Mouse (Mus musculus): Measurements from ENCODE around the gene Cep57l1. TPM values are rescaled to one million over a fixed set of nuclear protein-coding genes. Genes with fewer than 3 reads are reported as not detected.

The Cep57l1 gene
- polyA plus RNA-seq, 1 experiment from 2014 or later = 22.8 TPM

- H3K9me3 ChIP-seq (ENCODE audit: control insufficient read depth, low read depth, low read length) = no peaks in the 10 kb centered on the region; the same call in 1 of the 2 replicates
- H3K4me1 ChIP-seq (ENCODE audit: control insufficient read depth, insufficient read depth, low read length) = peaks cover 18% of the 10 kb centered on the region; the same call in 1 of the 2 replicates
- H3K9ac ChIP-seq (replicated peaks; ENCODE audit: low read depth, low read length) = no peak overlapping the region; the same call in 1 of the 2 replicates
- H3K27ac ChIP-seq (ENCODE audit: low read length) = no peak overlapping the region
- 75% methylated on average over 6 of the region's 6 CpGs for WGBS
- H3K4me3 ChIP-seq (ENCODE audit: low read depth, low read length) = peak overlapping the region; percentile 72
- ATAC-seq (ENCODE audit: insufficient number of reproducible peaks, insufficient read depth, low FRiP score, low read depth) = no peak
- peak overlapping the region; percentile 85 for H3K4me2 ChIP-seq (replicated peaks; ENCODE audit: low read depth, low read length)
- no peaks in the 10 kb centered on the region for H3K27me3 ChIP-seq (ENCODE audit: control insufficient read depth, insufficient read depth, low read length)
- no peaks in the 10 kb centered on the region for H3K36me3 ChIP-seq (ENCODE audit: control insufficient read depth, insufficient read depth, low read length)
Measured at GRCm38 (mm10) chr10:41812566-41812965, 2.9 kb upstream of the Cep57l1 start.

- Histone ChIP-seq H3K27me3 (ENCODE audit: control insufficient read depth, insufficient read depth, low read length) (no peaks in the 10 kb centered on the region), H3K36me3 (ENCODE audit: control insufficient read depth, insufficient read depth, low read length) (no peaks in the 10 kb centered on the region), H3K27ac (ENCODE audit: low read length) (peak overlapping the region; percentile 97), H3K9ac (replicated peaks; ENCODE audit: low read depth, low read length) (peak overlapping the region; percentile 60), H3K4me2 (replicated peaks; ENCODE audit: low read depth, low read length) (peak overlapping the region; percentile 85), H3K9me3 (ENCODE audit: control insufficient read depth, low read depth, low read length) (no peaks in the 10 kb centered on the region; the same call in 1 of the 2 replicates), H3K4me3 (ENCODE audit: low read depth, low read length) (peak overlapping the region; percentile 72), H3K4me1 (ENCODE audit: control insufficient read depth, insufficient read depth, low read length) (peaks cover 18% of the 10 kb centered on the region; the same call in 1 of the 2 replicates)
- WGBS = under 1% methylated on average over 36 of the region's 36 CpGs
- no peak for ATAC-seq (ENCODE audit: insufficient number of reproducible peaks, insufficient read depth, low FRiP score, low read depth)
Measured at GRCm38 (mm10) chr10:41810564-41811455, 1.1 kb upstream of the Cep57l1 start.

- Histone ChIP-seq H3K4me2 (replicated peaks; ENCODE audit: low read depth, low read length) (peak overlapping the region; percentile 53), H3K9ac (replicated peaks; ENCODE audit: low read depth, low read length) (peak overlapping the region; percentile 60; the same call in 1 of the 2 replicates), H3K4me1 (ENCODE audit: control insufficient read depth, insufficient read depth, low read length) (peaks cover 16% of the 10 kb centered on the region; the same call in 1 of the 2 replicates), H3K27ac (ENCODE audit: low read length) (peak overlapping the region; percentile 97), H3K36me3 (ENCODE audit: control insufficient read depth, insufficient read depth, low read length) (no peaks in the 10 kb centered on the region), H3K27me3 (ENCODE audit: control insufficient read depth, insufficient read depth, low read length) (no peaks in the 10 kb centered on the region), H3K9me3 (ENCODE audit: control insufficient read depth, low read depth, low read length) (no peaks in the 10 kb centered on the region; the same call in 1 of the 2 replicates), H3K4me3 (ENCODE audit: low read depth, low read length) (peak overlapping the region; percentile 72)
- WGBS = 2% methylated on average over 25 of the region's 25 CpGs
- peak; percentile 77 for ATAC-seq (ENCODE audit: insufficient number of reproducible peaks, insufficient read depth, low FRiP score, low read depth)
Measured at GRCm38 (mm10) chr10:41809080-41809770, 446 bp downstream of the Cep57l1 start.

- no peak overlapping the region for H3K9ac ChIP-seq (replicated peaks; ENCODE audit: low read depth, low read length)
- no peak for ATAC-seq (ENCODE audit: insufficient number of reproducible peaks, insufficient read depth, low FRiP score, low read depth)
- 71% methylated on average over 2 of the region's 2 CpGs for WGBS
- no peak overlapping the region for H3K27ac ChIP-seq (ENCODE audit: low read length)
- no peaks in the 10 kb centered on the region for H3K27me3 ChIP-seq (ENCODE audit: control insufficient read depth, insufficient read depth, low read length)
- H3K9me3 ChIP-seq (ENCODE audit: control insufficient read depth, low read depth, low read length) = peaks cover 9% of the 10 kb centered on the region; the same call in 1 of the 2 replicates
- no peak overlapping the region for H3K4me3 ChIP-seq (ENCODE audit: low read depth, low read length)
- no peaks in the 10 kb centered on the region for H3K4me1 ChIP-seq (ENCODE audit: control insufficient read depth, insufficient read depth, low read length)
- no peaks in the 10 kb centered on the region; the same call in 1 of the 2 replicates for H3K36me3 ChIP-seq (ENCODE audit: control insufficient read depth, insufficient read depth, low read length)
- no peak overlapping the region for H3K4me2 ChIP-seq (replicated peaks; ENCODE audit: low read depth, low read length)
Measured at GRCm38 (mm10) chr10:41805729-41806355, 3.8 kb downstream of the Cep57l1 start.

- H3K9me3 ChIP-seq (ENCODE audit: control insufficient read depth, low read depth, low read length) = peaks cover 9% of the 10 kb centered on the region; the same call in 1 of the 2 replicates
- no peaks in the 10 kb centered on the region for H3K27me3 ChIP-seq (ENCODE audit: control insufficient read depth, insufficient read depth, low read length)
- WGBS = 85% methylated on average over 3 of the region's 3 CpGs
Measured at GRCm38 (mm10) chr10:41804711-41805110, 5.0 kb downstream of the Cep57l1 start.

GRCm38 (mm10) chr10:41803467-41803866 lies 6.2 kb downstream of the Cep57l1 start:
- Histone ChIP-seq H3K27me3 (ENCODE audit: control insufficient read depth, insufficient read depth, low read length) (no peaks in the 10 kb centered on the region), H3K4me1 (ENCODE audit: control insufficient read depth, insufficient read depth, low read length) (no peaks in the 10 kb centered on the region), H3K4me3 (ENCODE audit: low read depth, low read length) (no peak overlapping the region), H3K27ac (ENCODE audit: low read length) (no peak overlapping the region), H3K9me3 (ENCODE audit: control insufficient read depth, low read depth, low read length) (peaks cover 9% of the 10 kb centered on the region; the same call in 1 of the 2 replicates), H3K4me2 (replicated peaks; ENCODE audit: low read depth, low read length) (no peak overlapping the region), H3K36me3 (ENCODE audit: control insufficient read depth, insufficient read depth, low read length) (peaks cover 3% of the 10 kb centered on the region; the same call in 1 of the 2 replicates), H3K9ac (replicated peaks; ENCODE audit: low read depth, low read length) (no peak overlapping the region)
- 95% methylated on average over 8 of the region's 8 CpGs for WGBS
- ATAC-seq (ENCODE audit: insufficient number of reproducible peaks, insufficient read depth, low FRiP score, low read depth) = no peak

More at GRCm38 (mm10) chr10:41804711-41805110, 5.0 kb downstream of the Cep57l1 start:
- Histone ChIP-seq H3K4me2 (replicated peaks; ENCODE audit: low read depth, low read length) (no peak overlapping the region), H3K27ac (ENCODE audit: low read length) (no peak overlapping the region), H3K36me3 (ENCODE audit: control insufficient read depth, insufficient read depth, low read length) (peaks cover 2% of the 10 kb centered on the region; the same call in 1 of the 2 replicates), H3K4me3 (ENCODE audit: low read depth, low read length) (no peak overlapping the region), H3K4me1 (ENCODE audit: control insufficient read depth, insufficient read depth, low read length) (no peaks in the 10 kb centered on the region), H3K9ac (replicated peaks; ENCODE audit: low read depth, low read length) (no peak overlapping the region)
- no peak for ATAC-seq (ENCODE audit: insufficient number of reproducible peaks, insufficient read depth, low FRiP score, low read depth)

- no peak overlapping the region for H3K9ac ChIP-seq (replicated peaks; ENCODE audit: low read depth, low read length)
- H3K27ac ChIP-seq (ENCODE audit: low read length) = no peak overlapping the region
- H3K36me3 ChIP-seq (ENCODE audit: control insufficient read depth, insufficient read depth, low read length) = peaks cover 6% of the 10 kb centered on the region; the same call in 1 of the 2 replicates
- no peak overlapping the region for H3K4me2 ChIP-seq (replicated peaks; ENCODE audit: low read depth, low read length)
- WGBS = 97% methylated on average over 8 of the region's 8 CpGs
- peaks cover 11% of the 10 kb centered on the region; the same call in 1 of the 2 replicates for H3K9me3 ChIP-seq (ENCODE audit: control insufficient read depth, low read depth, low read length)
- no peaks in the 10 kb centered on the region for H3K4me1 ChIP-seq (ENCODE audit: control insufficient read depth, insufficient read depth, low read length)
- ATAC-seq (ENCODE audit: insufficient number of reproducible peaks, insufficient read depth, low FRiP score, low read depth) = no peak
- no peak overlapping the region for H3K4me3 ChIP-seq (ENCODE audit: low read depth, low read length)
- no peaks in the 10 kb centered on the region for H3K27me3 ChIP-seq (ENCODE audit: control insufficient read depth, insufficient read depth, low read length)
Measured at GRCm38 (mm10) chr10:41797253-41797652, 12.4 kb downstream of the Cep57l1 start.

GRCm38 (mm10) chr10:41792375-41792774 lies 17.3 kb downstream of the Cep57l1 start:
- Histone ChIP-seq H3K27me3 (ENCODE audit: control insufficient read depth, insufficient read depth, low read length) (no peaks in the 10 kb centered on the region), H3K4me3 (ENCODE audit: low read depth, low read length) (no peak overlapping the region), H3K27ac (ENCODE audit: low read length) (no peak overlapping the region), H3K9me3 (ENCODE audit: control insufficient read depth, low read depth, low read length) (peaks cover 10% of the 10 kb centered on the region; the same call in 1 of the 2 replicates), H3K4me1 (ENCODE audit: control insufficient read depth, insufficient read depth, low read length) (no peaks in the 10 kb centered on the region), H3K36me3 (ENCODE audit: control insufficient read depth, insufficient read depth, low read length) (peaks cover 3% of the 10 kb centered on the region; the same call in 1 of the 2 replicates), H3K9ac (replicated peaks; ENCODE audit: low read depth, low read length) (no peak overlapping the region), H3K4me2 (replicated peaks; ENCODE audit: low read depth, low read length) (no peak overlapping the region)
- WGBS = 91% methylated on average over 6 of the region's 6 CpGs
- ATAC-seq (ENCODE audit: insufficient number of reproducible peaks, insufficient read depth, low FRiP score, low read depth) = no peak
